Mouse (Mus musculus) erythroid progenitor cell, adult 5-6 weeks (primary cell): ENCODE results near the gene Olfr51. TPM values are rescaled to one million over a fixed set of nuclear protein-coding genes. Genes with fewer than 3 reads are reported as not detected.
"Not testable (repeated sequence)": the region's sequence is repeated elsewhere in the genome, so short reads cannot be mapped to it uniquely, and the experiment has no call there.

Source experiments
- ATAC-seq: replicated peaks from 2 replicates; pipeline ENCODE4 v1.8.0; 2016; ENCODE audit warnings: moderate number of reproducible peaks, mild to moderate bottlenecking, moderate TSS enrichment, inconsistent platforms; ENCODE audit not compliant: poor library complexity, low FRiP score, severe bottlenecking
- total RNA-seq, 2 experiments: library from RNA; stranded (forward) in 1 of 2; stranded (reverse) in 1 of 2; fragments of 150-400 nt in 1 of 2; fragments of 186-747, 209-891 nt in 1 of 2; gene quantifications; 2 replicates each; pipeline versions ENCODE4 v1.2.3 to v1.2.4; 2015 to 2017; ENCODE audit warnings: low replicate concordance in 2 of 2

Olfr51 gene
- total RNA-seq (2015; ENCODE audit: low replicate concordance) (not detected in 2 replicates), total RNA-seq (2017; ENCODE audit: low replicate concordance) (not detected in 2 replicates)

DNA sequence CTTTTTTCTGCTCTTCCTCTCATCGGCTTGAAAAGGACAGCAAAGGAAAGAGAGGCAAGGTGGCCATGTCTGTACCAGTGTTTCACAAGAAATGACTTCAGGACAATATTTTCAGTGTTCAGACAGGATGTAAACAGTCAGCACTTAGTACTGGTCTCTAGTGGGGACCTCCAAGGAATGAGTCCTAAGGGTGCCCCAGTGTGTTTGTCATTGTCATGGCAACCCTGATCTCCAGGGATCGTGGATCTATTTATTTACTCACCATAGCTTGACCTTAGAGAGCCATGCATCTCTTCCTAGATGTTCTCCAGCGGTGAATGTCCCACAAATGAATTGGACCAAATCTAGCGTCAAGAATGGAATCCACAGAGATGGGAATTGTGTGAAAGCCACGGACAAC is at the start of gene Olfr51:
Gene Olfr51 (plus strand): TSS at position 301 of the 400 bp plus-strand sequence.
- no peak for ATAC-seq

- no peak for ATAC-seq
Observed at GRCm38 (mm10) chr11:50953665-50954064, 49.7 kb upstream of the Olfr51 start, which contains the start of gene Prop1. Gene Prop1, minus strand, starts transcription at chr11:50953765.

DNA sequence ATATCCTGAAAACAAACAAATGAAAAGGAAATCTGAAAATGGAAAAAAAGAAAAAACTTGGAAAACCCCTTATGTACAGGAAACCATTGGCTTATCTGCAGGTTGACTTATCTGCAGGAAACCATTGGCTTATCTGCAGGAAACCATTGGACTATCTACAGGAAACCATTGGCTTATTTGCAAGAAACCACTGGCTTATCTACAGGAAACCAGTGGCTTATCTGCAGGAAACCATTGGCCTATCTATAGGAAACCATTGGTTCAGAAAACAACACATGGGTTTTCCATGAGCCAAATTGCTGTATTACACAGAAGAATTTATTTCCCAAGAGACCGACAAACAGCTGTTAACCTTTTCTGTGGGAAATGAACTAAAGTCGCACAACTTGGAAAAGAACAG is 38.5 kb upstream of the Olfr51 start:
- no peak for ATAC-seq

DNA sequence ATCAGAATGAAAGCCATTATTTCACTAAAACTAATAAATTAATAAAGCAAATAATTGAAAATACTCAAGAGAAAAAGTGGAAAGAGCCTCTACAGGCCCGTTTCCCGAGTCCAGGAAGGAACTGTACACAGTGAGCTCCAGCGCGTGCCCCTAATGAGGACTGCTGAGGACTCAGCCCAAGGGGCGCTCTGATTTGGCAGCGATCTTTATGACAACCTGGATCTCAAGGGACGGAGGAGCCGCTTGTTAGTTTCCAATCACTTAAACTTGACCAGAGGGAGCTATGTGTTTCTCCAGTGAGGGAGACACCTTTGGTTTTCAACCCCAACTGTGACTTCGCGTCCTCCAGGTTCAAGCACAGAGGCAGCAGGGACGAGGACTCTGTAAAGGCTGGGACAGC is 37.2 kb upstream of the Olfr51 start, which contains the start of gene Olfr1378:
Gene Olfr1378 (plus strand): TSS at position 301 of the 400 bp plus-strand sequence.
- no peak for ATAC-seq

GRCm38 (mm10) chr11:50977216-50977615 is 26.2 kb upstream of the Olfr51 start:
- no peak for ATAC-seq

DNA sequence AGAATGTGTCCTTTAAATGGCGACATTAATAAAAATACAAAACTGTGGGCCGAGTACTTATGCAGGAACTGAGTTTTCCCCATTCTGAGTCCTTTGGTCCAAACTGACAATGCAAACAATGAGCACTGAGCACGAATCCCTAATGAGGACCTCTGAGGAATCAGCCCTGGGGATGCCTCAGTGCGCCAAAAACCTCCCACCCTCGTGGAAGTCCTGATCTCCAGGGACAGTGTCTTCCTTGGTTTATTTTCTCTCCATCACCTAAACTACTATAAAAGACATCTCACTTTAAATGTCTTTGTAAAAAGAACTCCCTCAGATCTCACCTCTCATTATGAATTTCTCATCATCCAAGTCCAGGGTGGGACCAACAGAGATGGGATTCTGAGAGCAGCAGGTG is 21.7 kb upstream of the Olfr51 start, which contains the start of gene Olfr1377:
Gene Olfr1377 (plus strand): TSS at position 301 of the 400 bp plus-strand sequence.
- no peak for ATAC-seq

DNA sequence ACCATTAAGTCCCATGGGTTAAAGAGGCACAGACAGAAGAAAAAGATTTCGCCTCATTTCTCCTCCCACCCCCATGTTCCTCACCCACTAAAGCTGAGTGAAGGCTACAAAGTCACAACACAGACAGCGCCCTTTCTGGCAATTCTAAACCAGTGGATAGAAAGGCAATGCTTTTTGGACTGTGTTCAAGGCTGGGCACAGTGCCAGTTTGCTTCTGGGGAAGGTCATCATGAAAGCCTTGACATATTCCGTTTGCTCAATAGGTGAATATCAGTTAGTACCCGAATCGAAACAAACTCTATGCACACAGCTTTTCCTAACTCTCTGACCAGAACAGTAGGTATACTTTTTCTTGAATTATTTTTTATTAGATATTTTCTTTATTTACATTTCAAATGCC is 8.4 kb downstream of the Olfr51 start:
- ATAC-seq = no peak

DNA sequence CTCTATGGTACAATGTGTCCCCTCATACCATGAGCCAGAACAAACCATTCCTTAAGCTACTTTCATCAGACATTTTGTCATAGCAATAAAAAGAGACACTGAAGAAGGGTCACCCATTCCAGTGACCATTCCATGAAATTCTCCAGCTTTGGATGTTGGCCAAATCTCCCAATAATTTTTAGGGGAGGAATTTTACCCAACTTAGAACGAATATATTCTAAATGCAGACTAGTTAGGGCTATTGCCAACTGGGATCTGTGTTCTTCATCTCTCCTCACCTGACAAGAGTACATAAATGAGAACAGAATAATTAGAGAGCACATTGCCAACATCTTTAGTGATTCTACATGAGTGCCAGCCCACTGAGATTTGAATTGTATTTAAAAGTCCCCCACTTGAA is 10.5 kb downstream of the Olfr51 start, which contains the start of gene Olfr54:
Gene Olfr54 (plus strand): TSS at position 301 of the 400 bp plus-strand sequence.
- no peak for ATAC-seq

- ATAC-seq = no peak
Observed at GRCm38 (mm10) chr11:51016341-51016740, 12.9 kb downstream of the Olfr51 start.

DNA sequence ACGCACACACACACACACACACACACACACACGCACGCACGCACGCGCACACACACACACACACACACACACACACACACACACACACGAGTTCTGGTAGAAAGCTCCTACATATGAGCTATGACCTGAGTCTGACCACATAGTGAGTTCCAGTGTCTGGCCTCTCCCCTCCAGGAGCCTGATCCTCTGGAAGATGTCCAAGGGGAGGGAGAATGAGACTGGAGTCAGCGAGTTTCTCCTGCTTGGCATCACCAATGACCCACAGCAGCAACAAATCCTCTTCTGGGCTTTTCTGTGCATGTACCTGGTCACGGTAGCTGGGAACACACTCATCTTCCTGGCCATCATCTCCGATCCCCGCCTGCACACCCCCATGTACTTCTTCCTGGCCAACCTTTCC is 23.4 kb downstream of the Olfr51 start:
- ATAC-seq = not testable (repeated sequence)

- not testable (repeated sequence) for ATAC-seq
Observed at GRCm38 (mm10) chr11:51029381-51029780, 26.0 kb downstream of the Olfr51 start.

DNA sequence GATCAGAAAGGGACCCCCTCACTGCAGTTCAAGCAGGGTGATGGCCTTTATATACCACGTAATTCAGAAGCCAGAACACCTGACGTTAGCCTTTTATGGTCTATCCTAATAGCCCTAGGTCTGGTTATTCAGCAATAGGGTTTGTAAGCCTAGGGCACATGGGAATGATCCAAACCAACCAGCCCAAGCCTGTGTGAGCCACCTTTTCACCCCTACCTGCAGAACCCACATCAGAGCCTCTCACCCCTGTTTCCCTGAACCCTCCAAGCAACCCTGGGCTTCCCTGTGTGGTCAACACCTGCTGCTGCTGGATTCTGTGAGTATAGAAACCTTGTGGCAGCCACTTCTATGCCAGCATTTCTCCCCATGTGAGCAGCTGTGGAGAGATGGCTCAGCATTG is 26.8 kb downstream of the Olfr51 start:
- no peak for ATAC-seq

- ATAC-seq = no peak
Observed at GRCm38 (mm10) chr11:51032851-51033250, 29.5 kb downstream of the Olfr51 start.

DNA sequence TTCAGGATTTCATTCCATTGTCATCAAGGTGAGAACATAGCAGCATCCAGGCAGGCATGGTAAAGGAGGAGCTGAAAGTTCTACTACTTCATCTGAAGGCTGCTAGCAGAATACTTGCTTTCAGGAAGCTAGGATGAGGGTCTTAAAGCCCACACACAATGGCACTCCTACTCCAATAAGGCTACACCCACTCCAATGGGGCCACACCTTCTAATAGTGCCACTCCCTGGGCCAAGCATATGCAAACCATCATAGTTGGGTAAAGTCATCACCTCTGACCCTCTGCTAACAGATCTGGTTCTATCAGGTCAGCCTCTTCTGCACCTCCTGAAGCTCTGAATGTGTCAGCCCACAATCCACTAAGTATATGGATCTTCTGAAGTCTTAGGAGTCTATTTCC is 30.7 kb downstream of the Olfr51 start:
- ATAC-seq = not testable (repeated sequence)

DNA sequence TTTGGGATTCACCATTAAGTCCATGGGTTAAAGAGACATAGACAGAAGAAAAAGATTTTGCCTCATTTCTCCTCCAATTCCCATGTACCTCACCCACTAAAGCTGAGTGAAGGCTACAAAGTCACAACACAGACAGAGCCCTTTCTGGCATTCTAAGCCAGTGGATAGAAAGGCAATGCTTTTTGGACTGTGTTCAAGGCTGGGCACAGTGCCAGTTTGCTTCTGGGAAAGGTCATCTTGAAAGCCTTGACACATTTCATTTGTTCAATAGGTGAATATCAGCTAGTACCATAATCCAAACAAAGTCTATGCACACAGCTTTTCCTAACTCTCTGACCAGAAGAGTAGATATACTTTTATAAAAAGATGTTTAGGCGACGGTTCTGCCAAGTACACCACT is 32.6 kb downstream of the Olfr51 start:
- no peak for ATAC-seq

DNA sequence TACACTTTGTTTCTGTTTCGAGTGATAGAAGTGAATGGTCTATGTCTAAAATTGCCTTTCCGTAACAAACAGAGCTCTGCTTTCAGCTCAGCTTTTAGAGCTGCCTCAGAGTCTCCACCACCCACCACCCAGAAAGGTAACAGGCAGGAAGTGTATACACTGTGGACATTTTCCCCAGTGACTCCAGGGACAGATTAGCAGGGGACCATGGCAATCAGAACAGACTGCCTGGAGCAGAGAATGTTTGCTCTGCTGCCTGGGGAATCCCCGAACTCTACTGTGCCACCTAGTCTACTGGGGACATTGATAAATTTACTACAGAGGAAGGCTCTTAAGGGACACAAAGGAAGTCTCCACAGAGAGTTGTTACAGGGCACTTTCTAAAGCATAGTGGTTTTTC is 41.4 kb downstream of the Olfr51 start:
- not testable (repeated sequence) for ATAC-seq

DNA sequence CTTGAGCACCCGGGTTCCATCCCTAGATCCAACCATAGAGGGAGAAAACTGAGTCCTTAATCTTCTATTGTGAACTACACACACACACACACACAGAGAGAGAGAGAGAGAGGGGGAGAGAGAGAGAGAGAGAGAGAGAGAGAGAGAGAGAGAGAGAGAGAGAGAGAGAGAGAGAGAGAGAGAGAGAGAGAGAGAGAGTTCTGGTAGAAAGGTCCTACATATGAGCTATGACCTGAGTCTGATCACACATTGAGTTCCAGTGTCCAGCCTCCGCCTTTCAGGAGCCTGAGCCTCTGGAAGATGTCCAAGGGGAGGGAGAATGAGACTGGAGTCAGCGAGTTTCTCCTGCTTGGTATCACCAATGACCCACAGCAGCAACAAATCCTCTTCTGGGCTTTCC is 44.4 kb downstream of the Olfr51 start, which contains the start of gene Olfr1375:
Gene Olfr1375 (plus strand): TSS at position 301 of the 400 bp plus-strand sequence.
- ATAC-seq = not testable (repeated sequence)

DNA sequence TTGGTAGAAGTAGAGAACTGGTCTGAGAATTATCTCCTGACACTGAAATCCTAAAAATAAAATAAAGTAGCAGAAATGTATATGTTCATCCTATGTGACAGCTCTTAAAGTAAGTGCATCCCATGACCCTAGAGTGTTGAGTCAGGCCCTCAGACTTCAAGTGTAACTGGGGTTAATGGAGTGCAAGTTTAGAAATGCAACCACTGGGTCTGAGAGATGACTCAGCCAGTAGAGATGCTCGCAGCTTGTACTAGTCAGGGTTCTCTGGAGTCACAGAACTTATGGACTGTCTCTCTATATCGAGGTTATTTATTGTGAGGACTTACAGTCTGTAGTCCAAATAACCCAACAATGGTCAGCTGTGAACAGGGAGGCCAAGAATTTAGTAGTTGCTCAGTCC is 48.3 kb downstream of the Olfr51 start:
- no peak for ATAC-seq

DNA sequence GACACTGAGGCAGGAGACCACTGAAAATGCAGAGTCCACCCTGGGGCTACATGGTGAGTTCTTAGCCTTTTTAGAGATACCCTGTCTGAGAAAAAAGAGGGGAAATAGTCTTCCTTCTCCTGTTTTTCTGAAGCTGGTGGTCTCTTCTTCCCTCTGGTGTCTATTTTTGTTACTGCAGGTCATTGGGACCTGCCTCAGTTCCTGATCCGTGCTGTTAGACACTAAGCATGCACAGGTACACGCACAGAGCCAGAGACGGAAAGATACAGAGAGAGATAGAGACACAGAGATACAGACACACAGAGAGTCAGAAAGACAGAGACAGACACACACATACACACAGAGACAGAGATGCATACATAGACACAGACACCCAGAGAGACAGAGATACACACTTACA is 49.8 kb downstream of the Olfr51 start:
- no peak for ATAC-seq

DNA sequence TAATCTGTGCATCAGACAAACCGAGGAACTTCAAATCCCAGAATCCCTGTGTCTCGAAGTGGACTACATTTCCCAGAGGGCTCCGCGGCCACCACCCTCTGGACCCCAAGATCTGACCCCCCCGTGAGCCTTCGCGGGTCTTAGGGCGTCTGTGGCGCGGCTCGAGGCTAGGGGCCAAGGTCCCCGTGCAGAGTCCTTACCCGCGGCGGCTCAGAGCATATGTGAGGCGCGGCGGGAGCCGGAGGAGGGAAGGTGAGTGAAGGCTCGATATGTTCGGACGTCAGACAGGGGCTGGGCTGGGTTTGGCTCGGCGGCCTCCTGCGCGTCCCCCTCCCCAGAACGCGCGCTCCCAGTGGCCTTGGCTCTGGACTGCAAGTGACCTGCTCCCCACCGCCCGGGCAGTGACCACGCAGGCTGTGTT is 55.8 kb downstream of the Olfr51 start, which contains the start of gene Zfp354a:
Gene Zfp354a (plus strand): TSS at position 107 of the 421 bp plus-strand sequence.
- no peak for ATAC-seq
